Mouse (Mus musculus) layer of hippocampus, adult 18-20 months (tissue): Measurements from ENCODE around the gene 1700020N01Rik. TPM values are rescaled to one million over a fixed set of nuclear protein-coding genes. Genes with fewer than 3 reads are reported as not detected.

Source experiments
- DNase-seq, 2 experiments: peaks; one replicate each; pipeline ENCODE4 v3.0.0; 2022; ENCODE audit warnings: low spot score in 2 of 2
- total RNA-seq, 2 experiments: library from RNA; stranded (reverse); gene quantifications; 2 replicates each; pipeline ENCODE4 v1.2.3; 2021

1700020N01Rik gene
- total RNA-seq, 2 experiments from 2014 or later = not detected

GRCm38 (mm10) chr10:21659576-21660246 is 66.8 kb downstream of the 1700020N01Rik start:
- peak; percentile 39 to 63 for DNase-seq

GRCm38 (mm10) chr10:21668976-21669375 is 76.0 kb downstream of the 1700020N01Rik start:
- DNase-seq = no peak

- no peak for DNase-seq
These were observed 76.8 kb downstream of the 1700020N01Rik start for GRCm38 (mm10) chr10:21669750-21670161.

GRCm38 (mm10) chr10:21670168-21670567 is 77.2 kb downstream of the 1700020N01Rik start:
- no peak for DNase-seq

Other genes with a start within 250 kb of the 1700020N01Rik start
- gene Aldh8a1, start 215.9 kb upstream of the 1700020N01Rik start, total RNA-seq = under 1 TPM in 1 of 2 experiments, not detected in 1; 0.18 TPM